Mouse (Mus musculus): ENCODE data around the gene Cdk11b. TPM values are rescaled to one million over a fixed set of nuclear protein-coding genes. Genes with fewer than 3 reads are reported as not detected.

The Cdk11b gene
- 49.3 and 53.0 TPM in 2 replicates for polyA plus RNA-seq (2015; fragmentation: Nextera tagmentation; extraction: Ambion mirVana)

- Histone ChIP-seq H3K36me3 (peaks cover 47% of the 10 kb centered on the region), H3K4me3 (peak within 1 kb of the TSS; percentile 93), H3K27me3 (no peaks in the 10 kb centered on the region), H3K9ac (peak within 1 kb of the TSS; percentile 87), H3K9me3 (no peaks in the 10 kb centered on the region), H3K27ac (replicated peaks) (peak within 1 kb of the TSS; percentile 90), H3K4me2 (peak within 1 kb of the TSS; percentile 85), H3K4me1 (replicated peaks) (peaks cover 14% of the 10 kb centered on the region)
- WGBS = under 1% methylated on average over 84 of the region's 84 CpGs
- peak; percentile 100 for ATAC-seq (ENCODE audit: low FRiP score, low read depth)
Measured at GRCm38 (mm10) chr4:155624338-155625291, at the start of gene Cdk11b. Gene Cdk11b, plus strand, starts transcription at chr4:155624854.

DNA sequence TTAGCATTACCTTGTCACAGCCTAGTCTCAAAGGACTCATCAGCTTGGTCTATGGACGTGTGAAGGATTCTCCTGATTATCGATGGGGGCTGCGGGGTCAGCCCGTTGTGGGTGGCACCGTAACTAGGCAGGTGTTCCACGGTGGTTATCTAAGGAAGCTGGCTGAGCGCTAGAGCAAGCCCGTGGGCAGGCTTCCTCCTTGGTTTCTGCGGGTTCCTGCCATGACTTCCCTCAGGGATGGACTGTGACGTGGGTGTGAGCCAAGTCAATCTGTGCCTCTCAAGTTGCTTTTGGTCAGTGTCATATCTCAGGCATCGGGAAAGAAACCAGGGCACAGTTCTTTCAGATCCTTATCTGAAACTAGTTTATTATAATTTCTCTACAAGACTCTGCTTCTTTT, 49.7 kb upstream of the Cdk11b start:
- Histone ChIP-seq H3K4me3 (no peak overlapping the region), H3K9ac (no peak overlapping the region), H3K27ac (replicated peaks) (no peak overlapping the region), H3K4me2 (no peak overlapping the region), H3K4me1 (replicated peaks) (no peaks in the 10 kb centered on the region), H3K36me3 (peaks cover 30% of the 10 kb centered on the region), H3K27me3 (no peaks in the 10 kb centered on the region), H3K9me3 (no peaks in the 10 kb centered on the region)
- ATAC-seq (ENCODE audit: low FRiP score, low read depth) = no peak
- 92% methylated on average over 11 of the region's 11 CpGs for WGBS

DNA sequence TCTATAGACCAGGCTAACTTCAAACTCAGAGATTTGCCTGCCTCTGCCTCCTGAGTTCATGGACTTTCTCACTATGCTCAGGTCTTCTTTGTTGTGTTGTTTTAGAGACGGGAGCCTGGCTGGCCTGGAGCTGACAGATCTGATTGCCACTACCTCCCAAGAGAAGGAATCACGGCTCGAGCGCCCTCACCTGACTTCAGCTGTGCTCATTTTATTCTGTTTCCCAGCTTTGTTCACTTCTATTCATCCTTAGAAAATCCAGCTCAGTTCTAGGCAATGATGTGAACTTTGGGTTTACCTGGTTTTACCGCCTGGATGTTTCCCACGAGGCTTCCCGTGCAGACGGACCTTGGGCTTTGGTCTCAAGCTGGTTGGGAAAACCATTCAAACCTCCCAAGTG, 49.1 kb upstream of the Cdk11b start:
- ATAC-seq (ENCODE audit: low FRiP score, low read depth) = no peak
- Histone ChIP-seq H3K27ac (replicated peaks) (no peak overlapping the region), H3K4me1 (replicated peaks) (no peaks in the 10 kb centered on the region), H3K4me2 (no peak overlapping the region), H3K27me3 (no peaks in the 10 kb centered on the region), H3K4me3 (no peak overlapping the region), H3K36me3 (peaks cover 32% of the 10 kb centered on the region), H3K9me3 (no peaks in the 10 kb centered on the region), H3K9ac (no peak overlapping the region)
- WGBS = 80% methylated on average over 8 of the region's 8 CpGs

DNA sequence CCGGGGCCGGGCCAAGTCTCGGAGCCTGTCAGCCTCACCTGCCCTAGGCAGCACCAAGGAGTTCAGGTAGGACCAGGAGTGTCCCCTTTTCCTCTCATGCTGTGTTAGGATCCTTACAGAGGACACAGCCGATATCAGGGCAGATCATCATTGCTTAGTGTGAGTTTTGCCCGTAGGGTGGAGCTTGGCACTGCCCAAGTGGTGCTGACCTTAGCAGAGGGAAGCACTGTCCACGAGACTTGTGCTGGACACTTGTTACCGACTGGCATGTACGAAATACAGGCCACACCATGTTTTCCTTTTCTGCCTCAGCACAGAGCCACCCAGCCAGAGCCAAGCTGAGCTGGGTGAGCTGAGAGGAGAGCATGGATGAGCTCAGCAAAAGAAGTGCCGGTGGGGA, 47.5 kb upstream of the Cdk11b start:
- WGBS = 95% methylated on average over 9 of the region's 9 CpGs
- Histone ChIP-seq H3K27me3 (no peaks in the 10 kb centered on the region), H3K4me1 (replicated peaks) (no peaks in the 10 kb centered on the region), H3K4me2 (no peak overlapping the region), H3K36me3 (peaks cover 34% of the 10 kb centered on the region), H3K9me3 (no peaks in the 10 kb centered on the region), H3K27ac (replicated peaks) (no peak overlapping the region), H3K9ac (no peak overlapping the region), H3K4me3 (no peak overlapping the region)
- ATAC-seq (ENCODE audit: low FRiP score, low read depth) = no peak

DNA sequence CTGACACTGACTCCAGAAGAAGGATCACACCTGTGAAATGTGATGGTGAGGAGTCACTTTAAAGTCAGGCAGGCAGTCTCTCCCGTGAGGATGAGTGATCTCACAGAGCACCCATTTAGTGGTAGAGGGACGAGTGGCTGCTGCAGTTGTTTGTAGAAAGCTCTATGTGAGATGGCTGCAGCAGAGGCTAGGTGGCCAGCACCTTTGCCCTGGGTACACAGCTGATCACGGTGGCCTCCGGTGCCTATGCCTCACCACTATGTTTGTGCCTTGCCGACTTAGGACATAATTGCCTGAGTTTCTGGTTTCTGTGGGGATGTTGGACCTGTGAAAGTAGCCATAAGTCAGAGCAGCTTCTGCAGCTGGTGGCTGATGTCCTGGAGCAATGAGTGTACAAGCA, 46.9 kb upstream of the Cdk11b start:
- no peak overlapping the region for H3K9ac ChIP-seq
- 92% methylated on average over 5 of the region's 5 CpGs for whole genome bisulfite sequencing
- H3K27me3 ChIP-seq = no peaks in the 10 kb centered on the region
- no peaks in the 10 kb centered on the region for H3K9me3 ChIP-seq
- ATAC-seq (ENCODE audit: low FRiP score, low read depth) = no peak
- H3K4me3 ChIP-seq = no peak overlapping the region
- H3K27ac ChIP-seq (replicated peaks) = no peak overlapping the region
- H3K4me1 ChIP-seq (replicated peaks) = no peaks in the 10 kb centered on the region
- no peak overlapping the region for H3K4me2 ChIP-seq
- peaks cover 39% of the 10 kb centered on the region for H3K36me3 ChIP-seq

DNA sequence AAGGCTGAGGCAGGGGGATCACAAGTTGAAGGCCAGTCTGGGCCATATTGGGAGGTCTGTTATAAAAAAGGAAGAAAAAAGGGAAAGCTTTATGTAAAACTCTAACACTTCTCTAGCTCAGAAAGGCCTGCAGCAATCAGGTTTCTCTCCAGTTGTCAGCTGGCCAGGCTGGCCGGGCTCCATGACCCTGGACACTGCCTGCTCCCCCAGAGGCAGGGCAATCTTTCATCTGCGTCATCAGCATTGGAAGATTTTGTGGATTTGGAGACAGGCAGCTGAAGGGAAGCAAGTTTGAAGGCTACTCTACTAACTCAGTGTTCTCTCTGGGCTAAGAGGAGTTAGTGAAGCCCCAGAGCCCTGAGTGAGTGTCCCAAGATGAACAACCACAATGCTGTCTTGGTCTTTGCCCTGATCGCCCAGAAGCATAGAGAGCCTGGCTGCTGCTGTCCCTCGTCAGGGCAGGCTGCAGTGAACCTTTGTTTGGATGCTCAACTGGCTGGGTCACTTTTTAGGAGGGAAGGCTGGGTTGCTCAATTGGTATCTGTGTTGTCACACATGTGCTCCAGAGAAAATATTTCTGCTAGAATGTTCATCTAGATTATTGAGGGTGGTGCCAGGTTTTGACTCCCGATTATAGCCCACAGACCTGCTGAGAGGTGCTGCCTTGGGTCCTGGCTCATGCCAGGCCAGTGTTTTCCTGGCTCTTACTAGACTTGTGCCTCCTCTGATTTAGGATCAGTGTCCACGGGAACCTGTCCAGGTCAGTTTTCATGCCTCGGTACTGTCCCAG, 46.1 kb upstream of the Cdk11b start:
- no peak overlapping the region for H3K27ac ChIP-seq (replicated peaks)
- no peaks in the 10 kb centered on the region for H3K27me3 ChIP-seq
- H3K9me3 ChIP-seq = no peaks in the 10 kb centered on the region
- WGBS = 92% methylated on average over 7 of the region's 7 CpGs
- H3K4me3 ChIP-seq = no peak overlapping the region
- no peak for ATAC-seq (ENCODE audit: low FRiP score, low read depth)
- H3K36me3 ChIP-seq = peaks cover 44% of the 10 kb centered on the region
- H3K9ac ChIP-seq = no peak overlapping the region
- H3K4me1 ChIP-seq (replicated peaks) = no peaks in the 10 kb centered on the region
- no peak overlapping the region for H3K4me2 ChIP-seq

- Histone ChIP-seq H3K36me3 (peaks cover 62% of the 10 kb centered on the region), H3K9ac (no peak overlapping the region), H3K4me2 (no peak overlapping the region), H3K9me3 (no peaks in the 10 kb centered on the region), H3K4me1 (replicated peaks) (no peaks in the 10 kb centered on the region), H3K4me3 (no peak overlapping the region), H3K27me3 (no peaks in the 10 kb centered on the region), H3K27ac (replicated peaks) (no peak overlapping the region)
- ATAC-seq (ENCODE audit: low FRiP score, low read depth) = no peak
- 32% methylated on average over 1 of the region's 1 CpGs for WGBS
Measured at GRCm38 (mm10) chr4:155580420-155580819, 44.2 kb upstream of the Cdk11b start.

- no peak overlapping the region for H3K4me3 ChIP-seq
- no peak overlapping the region for H3K9ac ChIP-seq
- H3K4me1 ChIP-seq (replicated peaks) = no peaks in the 10 kb centered on the region
- no peak for ATAC-seq (ENCODE audit: low FRiP score, low read depth)
- no peak overlapping the region for H3K27ac ChIP-seq (replicated peaks)
- H3K36me3 ChIP-seq = peaks cover 74% of the 10 kb centered on the region
- no peak overlapping the region for H3K4me2 ChIP-seq
- 96% methylated on average over 6 of the region's 6 CpGs for WGBS
- H3K27me3 ChIP-seq = no peaks in the 10 kb centered on the region
- H3K9me3 ChIP-seq = no peaks in the 10 kb centered on the region
Measured at GRCm38 (mm10) chr4:155582279-155582905, 42.3 kb upstream of the Cdk11b start.

- no peak overlapping the region for H3K4me3 ChIP-seq
- peaks cover 59% of the 10 kb centered on the region for H3K36me3 ChIP-seq
- no peak overlapping the region for H3K9ac ChIP-seq
- H3K9me3 ChIP-seq = no peaks in the 10 kb centered on the region
- ATAC-seq (ENCODE audit: low FRiP score, low read depth) = no peak
- no peak overlapping the region for H3K4me2 ChIP-seq
- no peaks in the 10 kb centered on the region for H3K27me3 ChIP-seq
- H3K4me1 ChIP-seq (replicated peaks) = no peaks in the 10 kb centered on the region
- WGBS = 93% methylated on average over 5 of the region's 5 CpGs
- H3K27ac ChIP-seq (replicated peaks) = no peak overlapping the region
Measured at GRCm38 (mm10) chr4:155589356-155589755, 35.3 kb upstream of the Cdk11b start.

DNA sequence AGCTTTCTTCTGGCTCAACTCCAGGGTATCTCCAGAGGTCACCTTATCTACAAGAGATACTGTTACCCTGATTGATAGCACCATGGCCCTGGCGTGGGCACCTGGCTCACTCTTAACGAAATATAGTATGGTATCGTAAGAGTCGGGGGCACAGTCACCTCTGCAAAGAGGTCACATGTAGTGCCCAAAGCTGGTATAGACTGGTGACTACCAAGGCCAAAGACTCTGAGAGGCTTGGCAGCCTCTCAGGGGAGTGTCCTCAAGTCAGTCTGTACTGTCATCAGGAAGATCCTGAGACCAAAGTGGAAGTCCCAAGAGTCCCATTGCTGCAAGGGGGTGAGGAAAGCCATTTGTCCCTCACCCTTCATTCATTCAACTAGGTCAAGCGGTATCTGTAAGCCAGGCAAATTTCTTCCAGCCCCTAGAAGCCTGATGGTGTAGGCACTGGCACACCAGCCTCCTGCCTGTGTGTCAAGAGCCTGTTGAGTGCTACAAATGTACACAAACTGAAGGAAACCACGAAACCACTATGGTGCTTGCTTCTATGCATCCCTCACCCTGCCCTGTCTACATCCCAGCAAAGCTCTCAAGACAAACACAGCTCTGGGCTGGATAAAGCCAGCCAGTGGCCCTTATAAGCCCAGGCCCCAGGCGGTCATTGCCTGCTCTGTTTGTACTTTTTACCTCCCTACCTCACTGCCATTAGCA, 33.5 kb upstream of the Cdk11b start:
- Histone ChIP-seq H3K36me3 (peaks cover 42% of the 10 kb centered on the region), H3K9ac (no peak overlapping the region), H3K4me3 (no peak overlapping the region), H3K4me1 (replicated peaks) (no peaks in the 10 kb centered on the region), H3K27me3 (no peaks in the 10 kb centered on the region), H3K27ac (replicated peaks) (no peak overlapping the region), H3K4me2 (no peak overlapping the region), H3K9me3 (no peaks in the 10 kb centered on the region)
- no peak for ATAC-seq (ENCODE audit: low FRiP score, low read depth)
- 91% methylated on average over 7 of the region's 7 CpGs for WGBS

- Histone ChIP-seq H3K36me3 (peaks cover 21% of the 10 kb centered on the region), H3K27ac (replicated peaks) (no peak overlapping the region), H3K9ac (no peak overlapping the region), H3K9me3 (no peaks in the 10 kb centered on the region), H3K27me3 (no peaks in the 10 kb centered on the region), H3K4me2 (no peak overlapping the region), H3K4me3 (no peak overlapping the region), H3K4me1 (replicated peaks) (no peaks in the 10 kb centered on the region)
- no peak for ATAC-seq (ENCODE audit: low FRiP score, low read depth)
- WGBS = 38% methylated on average over 1 of the region's 1 CpGs
Measured at GRCm38 (mm10) chr4:155593780-155594179, 30.9 kb upstream of the Cdk11b start.

Measured in hindbrain, embryonic 15.5 days (tissue).